Mouse (Mus musculus): ENCODE measurements around the gene Sema3a. TPM values are rescaled to one million over a fixed set of nuclear protein-coding genes. Genes with fewer than 3 reads are reported as not detected.
"Not testable (repeated sequence)": the region's sequence is repeated elsewhere in the genome, so short reads cannot be mapped to it uniquely, and the experiment has no call there.

Gene Sema3a
- polyA plus RNA-seq, 1 experiment = 0.24 TPM

- no peak overlapping the region for H3K9ac ChIP-seq (ENCODE audit: low read depth, poor library complexity, severe bottlenecking)
- no peak overlapping the region for H3K27ac ChIP-seq (ENCODE audit: insufficient read depth, low read length)
- no peak overlapping the region for H3K4me3 ChIP-seq (ENCODE audit: low read depth, low read length)
- no peaks in the 10 kb centered on the region for H3K4me1 ChIP-seq (ENCODE audit: control insufficient read depth, insufficient read depth, low read length)
- H3K36me3 ChIP-seq (ENCODE audit: control insufficient read depth, insufficient read depth, low read length, poor library complexity, severe bottlenecking) = no peaks in the 10 kb centered on the region
- no peaks in the 10 kb centered on the region for H3K9me3 ChIP-seq (replicated peaks; ENCODE audit: control insufficient read depth, insufficient read depth, low read length, poor library complexity, severe bottlenecking)
- no peaks in the 10 kb centered on the region; the same call in 1 of the 2 replicates for H3K27me3 ChIP-seq (ENCODE audit: control insufficient read depth, insufficient read depth, low read length, poor library complexity, severe bottlenecking)
- no peak for TF ChIP-seq CTCF (IDR thresholded peaks at IDR 0.05; ENCODE audit: low read depth, low read length)
- TF ChIP-seq POLR2A (IDR thresholded peaks at IDR 0.05; ENCODE audit: insufficient read depth, low read length) = no peak
- no peak for TF ChIP-seq EP300 (IDR thresholded peaks at IDR 0.05; ENCODE audit: insufficient read depth, low read depth, low read length)
Observed at GRCm38 (mm10) chr5:13470057-13470905, 345.1 kb downstream of the Sema3a start.

- H3K4me3 ChIP-seq (ENCODE audit: low read depth, low read length) = no peak overlapping the region
- no peaks in the 10 kb centered on the region; the same call in 1 of the 2 replicates for H3K27me3 ChIP-seq (ENCODE audit: control insufficient read depth, insufficient read depth, low read length, poor library complexity, severe bottlenecking)
- no peaks in the 10 kb centered on the region for H3K9me3 ChIP-seq (replicated peaks; ENCODE audit: control insufficient read depth, insufficient read depth, low read length, poor library complexity, severe bottlenecking)
- H3K36me3 ChIP-seq (ENCODE audit: control insufficient read depth, insufficient read depth, low read length, poor library complexity, severe bottlenecking) = no peaks in the 10 kb centered on the region
- TF ChIP-seq POLR2A (IDR thresholded peaks at IDR 0.05; ENCODE audit: insufficient read depth, low read length) = no peak
- no peak for TF ChIP-seq EP300 (IDR thresholded peaks at IDR 0.05; ENCODE audit: insufficient read depth, low read depth, low read length)
- TF ChIP-seq CTCF (IDR thresholded peaks at IDR 0.05; ENCODE audit: low read depth, low read length) = no peak
- no peak overlapping the region for H3K27ac ChIP-seq (ENCODE audit: insufficient read depth, low read length)
- H3K9ac ChIP-seq (ENCODE audit: low read depth, poor library complexity, severe bottlenecking) = no peak overlapping the region
- H3K4me1 ChIP-seq (ENCODE audit: control insufficient read depth, insufficient read depth, low read length) = no peaks in the 10 kb centered on the region
Observed at GRCm38 (mm10) chr5:13477653-13478052, 352.4 kb downstream of the Sema3a start.

GRCm38 (mm10) chr5:13488671-13489070, 363.5 kb downstream of the Sema3a start:
- no peaks in the 10 kb centered on the region for H3K4me1 ChIP-seq (ENCODE audit: control insufficient read depth, insufficient read depth, low read length)
- no peaks in the 10 kb centered on the region for H3K9me3 ChIP-seq (replicated peaks; ENCODE audit: control insufficient read depth, insufficient read depth, low read length, poor library complexity, severe bottlenecking)
- no peaks in the 10 kb centered on the region for H3K36me3 ChIP-seq (ENCODE audit: control insufficient read depth, insufficient read depth, low read length, poor library complexity, severe bottlenecking)
- TF ChIP-seq CTCF (IDR thresholded peaks at IDR 0.05; ENCODE audit: low read depth, low read length) (no peak), EP300 (IDR thresholded peaks at IDR 0.05; ENCODE audit: insufficient read depth, low read depth, low read length) (no peak), POLR2A (IDR thresholded peaks at IDR 0.05; ENCODE audit: insufficient read depth, low read length) (no peak)
- H3K4me3 ChIP-seq (ENCODE audit: low read depth, low read length) = no peak overlapping the region
- no peak overlapping the region for H3K9ac ChIP-seq (ENCODE audit: low read depth, poor library complexity, severe bottlenecking)
- no peaks in the 10 kb centered on the region for H3K27me3 ChIP-seq (ENCODE audit: control insufficient read depth, insufficient read depth, low read length, poor library complexity, severe bottlenecking)
- no peak overlapping the region for H3K27ac ChIP-seq (ENCODE audit: insufficient read depth, low read length)

GRCm38 (mm10) chr5:13495967-13496366, 370.8 kb downstream of the Sema3a start:
- not testable (repeated sequence) for H3K27me3 ChIP-seq (ENCODE audit: control insufficient read depth, insufficient read depth, low read length, poor library complexity, severe bottlenecking); H3K27ac ChIP-seq (ENCODE audit: insufficient read depth, low read length); H3K4me3 ChIP-seq (ENCODE audit: low read depth, low read length); H3K9ac ChIP-seq (ENCODE audit: low read depth, poor library complexity, severe bottlenecking); H3K36me3 ChIP-seq (ENCODE audit: control insufficient read depth, insufficient read depth, low read length, poor library complexity, severe bottlenecking); H3K4me1 ChIP-seq (ENCODE audit: control insufficient read depth, insufficient read depth, low read length); H3K9me3 ChIP-seq (replicated peaks; ENCODE audit: control insufficient read depth, insufficient read depth, low read length, poor library complexity, severe bottlenecking)

- H3K36me3 ChIP-seq (ENCODE audit: control insufficient read depth, insufficient read depth, low read length, poor library complexity, severe bottlenecking) = no peaks in the 10 kb centered on the region
- TF ChIP-seq EP300 (IDR thresholded peaks at IDR 0.05; ENCODE audit: insufficient read depth, low read depth, low read length) = no peak
- no peak for TF ChIP-seq CTCF (IDR thresholded peaks at IDR 0.05; ENCODE audit: low read depth, low read length)
- TF ChIP-seq POLR2A (IDR thresholded peaks at IDR 0.05; ENCODE audit: insufficient read depth, low read length) = no peak
Observed at GRCm38 (mm10) chr5:13499835-13500234, 374.6 kb downstream of the Sema3a start.

GRCm38 (mm10) chr5:13505839-13506499, 380.8 kb downstream of the Sema3a start:
- no peaks in the 10 kb centered on the region for H3K27me3 ChIP-seq (ENCODE audit: control insufficient read depth, insufficient read depth, low read length, poor library complexity, severe bottlenecking)
- H3K36me3 ChIP-seq (ENCODE audit: control insufficient read depth, insufficient read depth, low read length, poor library complexity, severe bottlenecking) = no peaks in the 10 kb centered on the region
- no peaks in the 10 kb centered on the region for H3K4me1 ChIP-seq (ENCODE audit: control insufficient read depth, insufficient read depth, low read length)
- no peaks in the 10 kb centered on the region for H3K9me3 ChIP-seq (replicated peaks; ENCODE audit: control insufficient read depth, insufficient read depth, low read length, poor library complexity, severe bottlenecking)
- TF ChIP-seq EP300 (IDR thresholded peaks at IDR 0.05; ENCODE audit: insufficient read depth, low read depth, low read length) = no peak
- TF ChIP-seq POLR2A (IDR thresholded peaks at IDR 0.05; ENCODE audit: insufficient read depth, low read length) = no peak
- TF ChIP-seq CTCF (IDR thresholded peaks at IDR 0.05; ENCODE audit: low read depth, low read length) = no peak
- no peak overlapping the region for H3K9ac ChIP-seq (ENCODE audit: low read depth, poor library complexity, severe bottlenecking)
- no peak overlapping the region for H3K4me3 ChIP-seq (ENCODE audit: low read depth, low read length)
- no peak overlapping the region for H3K27ac ChIP-seq (ENCODE audit: insufficient read depth, low read length)

More at GRCm38 (mm10) chr5:13499835-13500234, 374.6 kb downstream of the Sema3a start:
- H3K27ac ChIP-seq (ENCODE audit: insufficient read depth, low read length) = no peak overlapping the region
- no peak overlapping the region for H3K4me3 ChIP-seq (ENCODE audit: low read depth, low read length)
- H3K9me3 ChIP-seq (replicated peaks; ENCODE audit: control insufficient read depth, insufficient read depth, low read length, poor library complexity, severe bottlenecking) = no peaks in the 10 kb centered on the region
- no peak overlapping the region for H3K9ac ChIP-seq (ENCODE audit: low read depth, poor library complexity, severe bottlenecking)
- no peaks in the 10 kb centered on the region for H3K27me3 ChIP-seq (ENCODE audit: control insufficient read depth, insufficient read depth, low read length, poor library complexity, severe bottlenecking)
- H3K4me1 ChIP-seq (ENCODE audit: control insufficient read depth, insufficient read depth, low read length) = no peaks in the 10 kb centered on the region

All from ES-Bruce4 (cell line).